Mouse (Mus musculus) midbrain, postnatal 0 days (tissue): Measurements from ENCODE around the gene Cracr2a. TPM values are rescaled to one million over a fixed set of nuclear protein-coding genes. Genes with fewer than 3 reads are reported as not detected.

Experiments
- ATAC-seq: fragments of 200-750 bp; cut with Nextera tagmentation; 2 replicates; pipeline ENCODE4 v1.8.0; 2017; ENCODE audit warnings: moderate number of reproducible peaks, mild to moderate bottlenecking, moderate TSS enrichment, moderate library complexity; ENCODE audit not compliant: low FRiP score
- DNase-seq: peaks from one replicate; pipeline ENCODE4 v3.0.0-alpha.2; 2015; ENCODE audit warnings: low spot score
- H3K27ac ChIP-seq: fragments of 300-500 bp; sonication (generic); 2 replicates; pipeline ENCODE4 v1.5.1; 2014; ENCODE audit warnings: low read depth, mild to moderate bottlenecking, low read length, mixed read lengths
- H3K27me3 ChIP-seq: fragments of 300-500 bp; sonication (generic); 2 replicates; pipeline ENCODE4 v1.6.1; 2014; ENCODE audit warnings: low read length, control low read depth, mixed read lengths; ENCODE audit not compliant: insufficient read depth
- H3K36me3 ChIP-seq: fragments of 300-500 bp; sonication (generic); 2 replicates; pipeline ENCODE4 v1.6.1; 2014; ENCODE audit warnings: low read length, control low read depth, mixed read lengths; ENCODE audit not compliant: insufficient read depth
- H3K4me1 ChIP-seq: fragments of 300-500 bp; sonication (generic); 2 replicates; pipeline ENCODE4 v1.6.1; 2014; ENCODE audit warnings: mild to moderate bottlenecking, control low read depth, antibody characterized with exemption, low read length, mixed read lengths; ENCODE audit not compliant: insufficient read depth
- H3K4me2 ChIP-seq: fragments of 300-500 bp; sonication (generic); 2 replicates; pipeline ENCODE4 v1.6.1; 2014; ENCODE audit warnings: low read depth, mild to moderate bottlenecking, low read length, mixed read lengths; ENCODE audit not compliant: poor library complexity, severe bottlenecking
- H3K4me3 ChIP-seq: fragments of 300-500 bp; sonication (generic); 2 replicates; pipeline ENCODE4 v1.5.1; 2014; ENCODE audit warnings: low read depth, mild to moderate bottlenecking, low read length, moderate library complexity
- H3K9ac ChIP-seq: fragments of 300-500 bp; sonication (generic); replicated peaks from 2 replicates; pipeline ENCODE4 v1.6.1; 2014; ENCODE audit warnings: mild to moderate bottlenecking, low read length, moderate library complexity, mixed read lengths; ENCODE audit not compliant: poor library complexity, severe bottlenecking
- H3K9me3 ChIP-seq: fragments of 300-500 bp; sonication (generic); 2 replicates; pipeline ENCODE4 v1.6.1; 2016; ENCODE audit warnings: low read length, control low read depth
- CTCF ChIP-seq: IDR thresholded peaks from 2 replicates; pipeline ENCODE4 v1.5.1; 2016; ENCODE audit warnings: antibody characterized with exemption, mild to moderate bottlenecking
- WGBS: fragments of 180-500 bp; shearing (Covaris S2); extraction: QIAGEN DNeasy Blood & Tissue Kit; methylation state at CpG from one replicate; pipeline ENCODE4 v1.1.7; 2014; 5-methylcytosine and 5-hydroxymethylcytosine counted together
- polyA plus RNA-seq: library from polyadenylated mRNA; unstranded; fragments of >200 nt; fragmentation: Nextera tagmentation; extraction: Ambion mirVana; gene quantifications from 2 replicates; pipeline ENCODE4 v1.2.1, GENCODE M21; 2015
- total RNA-seq: library from RNA; depleted of rRNA; stranded (reverse); fragments of >200 nt; gene quantifications from 2 replicates; pipeline ENCODE4 v1.2.3, GENCODE M21; 2014

The Cracr2a gene
- total and polyA plus RNA-seq, 2 experiments from 2014 or later, result 0.44 to 0.47 TPM

- no peaks in the 10 kb centered on the region for H3K4me1 ChIP-seq
- no peak for ATAC-seq
These were observed 23.0 kb upstream of the Cracr2a start for GRCm38 (mm10) chr6:127538118-127538517.

GRCm38 (mm10) chr6:127539226-127539625 is 21.9 kb upstream of the Cracr2a start:
- no peaks in the 10 kb centered on the region for H3K27me3 ChIP-seq
- no peak for ATAC-seq
- no peaks in the 10 kb centered on the region for H3K9me3 ChIP-seq
- H3K4me3 ChIP-seq, result no peak overlapping the region
- H3K4me2 ChIP-seq, result no peak overlapping the region
- no peak overlapping the region for H3K27ac ChIP-seq
- H3K36me3 ChIP-seq, result no peaks in the 10 kb centered on the region
- no peak overlapping the region for H3K9ac ChIP-seq
- no peak for TF ChIP-seq CTCF
- H3K4me1 ChIP-seq, result no peaks in the 10 kb centered on the region
- no peak for DNase-seq
- 92% methylated on average over 4 of the region's 4 CpGs for WGBS

More at GRCm38 (mm10) chr6:127538118-127538517, 23.0 kb upstream of the Cracr2a start:
- 80% methylated on average over 2 of the region's 2 CpGs for WGBS
- H3K36me3 ChIP-seq, result no peaks in the 10 kb centered on the region
- H3K9ac ChIP-seq, result no peak overlapping the region
- no peaks in the 10 kb centered on the region for H3K9me3 ChIP-seq
- no peak overlapping the region for H3K27ac ChIP-seq
- TF ChIP-seq CTCF, result no peak
- no peaks in the 10 kb centered on the region for H3K27me3 ChIP-seq
- DNase-seq, result no peak
- no peak overlapping the region for H3K4me2 ChIP-seq
- no peak overlapping the region for H3K4me3 ChIP-seq

GRCm38 (mm10) chr6:127539659-127540058 is 21.5 kb upstream of the Cracr2a start:
- H3K4me2 ChIP-seq, result no peak overlapping the region
- H3K4me1 ChIP-seq, result no peaks in the 10 kb centered on the region
- WGBS, result 75% methylated on average over 5 of the region's 5 CpGs
- ATAC-seq, result no peak
- TF ChIP-seq CTCF, result no peak
- no peak overlapping the region for H3K4me3 ChIP-seq
- H3K9me3 ChIP-seq, result no peaks in the 10 kb centered on the region
- H3K36me3 ChIP-seq, result no peaks in the 10 kb centered on the region
- no peak overlapping the region for H3K27ac ChIP-seq
- no peak for DNase-seq
- no peak overlapping the region for H3K9ac ChIP-seq
- no peaks in the 10 kb centered on the region for H3K27me3 ChIP-seq

- H3K4me1 ChIP-seq, result no peaks in the 10 kb centered on the region
- DNase-seq, result no peak
- H3K4me3 ChIP-seq, result no peak overlapping the region
- no peak overlapping the region for H3K4me2 ChIP-seq
- no peaks in the 10 kb centered on the region for H3K27me3 ChIP-seq
- no peaks in the 10 kb centered on the region for H3K36me3 ChIP-seq
- no peak overlapping the region for H3K9ac ChIP-seq
- WGBS, result 70% methylated on average over 4 of the region's 4 CpGs
- H3K9me3 ChIP-seq, result no peaks in the 10 kb centered on the region
- no peak for ATAC-seq
- H3K27ac ChIP-seq, result no peak overlapping the region
- no peak for TF ChIP-seq CTCF
These were observed 20.6 kb upstream of the Cracr2a start for GRCm38 (mm10) chr6:127540517-127540916.

GRCm38 (mm10) chr6:127541617-127542374 is 19.3 kb upstream of the Cracr2a start:
- Histone ChIP-seq H3K27me3 (no peaks in the 10 kb centered on the region), H3K27ac (no peak overlapping the region), H3K4me1 (no peaks in the 10 kb centered on the region), H3K9ac (no peak overlapping the region), H3K4me2 (no peak overlapping the region), H3K9me3 (no peaks in the 10 kb centered on the region), H3K36me3 (no peaks in the 10 kb centered on the region), H3K4me3 (no peak overlapping the region)
- ATAC-seq (peak; percentile 75), DNase-seq (peak; percentile 93)
- TF ChIP-seq CTCF, result peak; percentile 92
- WGBS, result 25% methylated on average over 18 of the region's 18 CpGs

- H3K27ac ChIP-seq, result no peak overlapping the region
- peak; percentile 55 for DNase-seq
- no peak overlapping the region for H3K9ac ChIP-seq
- no peaks in the 10 kb centered on the region for H3K36me3 ChIP-seq
- no peak for ATAC-seq
- H3K9me3 ChIP-seq, result no peaks in the 10 kb centered on the region
- 66% methylated on average over 4 of the region's 4 CpGs for WGBS
- H3K4me2 ChIP-seq, result no peak overlapping the region
- no peak for TF ChIP-seq CTCF
- H3K27me3 ChIP-seq, result no peaks in the 10 kb centered on the region
- H3K4me3 ChIP-seq, result no peak overlapping the region
- H3K4me1 ChIP-seq, result no peaks in the 10 kb centered on the region
These were observed 14.5 kb upstream of the Cracr2a start for GRCm38 (mm10) chr6:127546676-127547075.
